Comparison of ENCODE assay signal across 30 mouse cellular contexts in the genomic region with DNA sequence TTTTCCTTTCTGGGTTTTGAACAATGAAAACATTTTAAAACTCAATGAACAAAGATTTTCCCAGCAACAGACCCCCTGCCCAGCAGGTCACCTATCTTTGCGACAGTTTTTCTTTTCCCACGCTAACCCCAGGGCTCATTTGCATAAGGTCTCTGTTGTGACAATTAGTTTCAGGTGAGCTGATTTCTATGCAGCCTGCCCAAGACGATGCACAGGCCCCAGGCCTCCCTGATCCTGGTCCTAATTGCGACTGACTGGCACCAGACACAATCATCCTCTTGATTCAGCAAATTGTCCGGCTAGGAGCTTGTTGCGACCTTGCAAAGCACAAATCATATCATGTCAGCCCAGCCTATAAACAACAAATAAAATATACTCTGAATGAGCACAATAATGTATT. TPM values are rescaled to one million over a fixed set of nuclear protein-coding genes. Genes with fewer than 3 reads are reported as not detected.
A peak's percentile ranks its signal among the peaks of the same experiment; 100 is the strongest.
DNase-seq lines count a peak whose midpoint lies in the region; ATAC-seq and TF ChIP-seq lines count a peak whose summit lies in the region.
"Had no signal": no experiment of that assay in that cellular context is flagged by ENCODE, and none has a peak within 500 bp of the region (broad histone marks: within the 10 kb centered on the region; RNA-seq: fewer than 3 reads in every experiment).

No protein-coding gene starts in this region.

- no peak overlapping the region for H3K27ac ChIP-seq in forebrain, embryonic 11.5 days (ENCODE audit: low read depth, low read length)
- no peak overlapping the region for H3K27ac ChIP-seq in forebrain, embryonic 14.5 days (ENCODE audit: low read depth, low read length)
- no peak overlapping the region for H3K27ac ChIP-seq in hindbrain, embryonic 11.5 days (ENCODE audit: low read depth, low read length)
- no peak overlapping the region for H3K27ac ChIP-seq in hindbrain, embryonic 13.5 days
- H3K27ac ChIP-seq in lung, embryonic 16.5 days (ENCODE audit: low read length): peak overlapping the region; percentile 28; the same call in 1 of the 2 replicates
- H3K27ac ChIP-seq in lung, postnatal 0 days (ENCODE audit: low read length): no peak overlapping the region
- H3K27ac ChIP-seq in CH12.LX (ENCODE audit: insufficient read depth, low read depth): no peak overlapping the region
- H3K27ac ChIP-seq: gastrocnemius, adult 2 months; heart, adult 2 months; kidney, postnatal 0 days; limb, embryonic 12.5 days; neural tube, embryonic 15.5 days; stomach, postnatal 0 days had no signal

- H3K4me3 ChIP-seq in forebrain, embryonic 11.5 days (ENCODE audit: low read depth, low read length): no peak overlapping the region
- no peak overlapping the region for H3K4me3 ChIP-seq in forebrain, embryonic 14.5 days (ENCODE audit: low read depth, low read length)
- no peak overlapping the region for H3K4me3 ChIP-seq in hindbrain, embryonic 11.5 days (ENCODE audit: low read depth, low read length)
- H3K4me3 ChIP-seq in hindbrain, embryonic 13.5 days: no peak overlapping the region
- H3K4me3 ChIP-seq in lung, embryonic 16.5 days (ENCODE audit: low read length): no peak overlapping the region
- H3K4me3 ChIP-seq in lung, postnatal 0 days (ENCODE audit: low read depth, low read length): no peak overlapping the region
- no peak overlapping the region for H3K4me3 ChIP-seq in CH12.LX (replicated peaks in 1 of 3; ENCODE audit: low read depth in 2 of 3, low read length in 2 of 3, poor library complexity in 1 of 3)
- H3K4me3 ChIP-seq: gastrocnemius, adult 2 months; heart, adult 2 months; heart, embryonic 12.5 days; limb, embryonic 12.5 days; neural tube, embryonic 15.5 days had no signal

- H3K79me2 ChIP-seq in CH12.LX (replicated peaks; ENCODE audit: control insufficient read depth, extremely low read depth, insufficient read depth, poor library complexity, severe bottlenecking): peaks cover 67% of the 10 kb centered on the region

- H3K9me3 ChIP-seq in forebrain, embryonic 11.5 days (ENCODE audit: control insufficient read depth, low read length): no peaks in the 10 kb centered on the region
- no peaks in the 10 kb centered on the region for H3K9me3 ChIP-seq in forebrain, embryonic 14.5 days (replicated peaks; ENCODE audit: control insufficient read depth, low read length)
- no peaks in the 10 kb centered on the region for H3K9me3 ChIP-seq in hindbrain, embryonic 11.5 days (ENCODE audit: control insufficient read depth, low read length)
- H3K9me3 ChIP-seq in hindbrain, embryonic 13.5 days: no peaks in the 10 kb centered on the region
- no peaks in the 10 kb centered on the region for H3K9me3 ChIP-seq in lung, embryonic 16.5 days (ENCODE audit: control insufficient read depth, low read length)
- H3K9me3 ChIP-seq in lung, postnatal 0 days (ENCODE audit: low read length): no peaks in the 10 kb centered on the region
- H3K9me3 ChIP-seq in CH12.LX (replicated peaks; ENCODE audit: low read length): no peaks in the 10 kb centered on the region
- H3K9me3 ChIP-seq: heart, embryonic 12.5 days; limb, embryonic 12.5 days; neural tube, embryonic 15.5 days had no signal

- no peak overlapping the region for H3K4me2 ChIP-seq in forebrain, embryonic 11.5 days (ENCODE audit: low read depth, low read length, severe bottlenecking)
- no peak overlapping the region for H3K4me2 ChIP-seq in forebrain, embryonic 14.5 days (ENCODE audit: low read length)
- no peak overlapping the region for H3K4me2 ChIP-seq in hindbrain, embryonic 11.5 days (replicated peaks; ENCODE audit: low read depth, low read length)
- no peak overlapping the region for H3K4me2 ChIP-seq in hindbrain, embryonic 13.5 days
- H3K4me2 ChIP-seq in lung, embryonic 16.5 days (ENCODE audit: low read depth, low read length): no peak overlapping the region
- no peak overlapping the region for H3K4me2 ChIP-seq in lung, postnatal 0 days (replicated peaks; ENCODE audit: low read depth, low read length)
- no peak overlapping the region for H3K4me2 ChIP-seq in CH12.LX (ENCODE audit: insufficient read depth, low read depth, poor library complexity, severe bottlenecking)
- H3K4me2 ChIP-seq: heart, embryonic 12.5 days; limb, embryonic 12.5 days; neural tube, embryonic 15.5 days had no signal

- TF ChIP-seq EP300 in lung, postnatal 0 days (IDR thresholded peaks at IDR 0.05): no peak
- no peak for TF ChIP-seq EP300 in CH12.LX (IDR thresholded peaks at IDR 0.05; ENCODE audit: low read length)

- TF ChIP-seq RAD21 in CH12.LX (IDR thresholded peaks at IDR 0.05; ENCODE audit: low read depth, low read length): no peak

- DNase-seq in forebrain, embryonic 11.5 days (ENCODE audit: low spot score): no peak
- no peak for DNase-seq in forebrain, embryonic 14.5 days (ENCODE audit: low spot score)
- no peak for DNase-seq in hindbrain, embryonic 11.5 days (ENCODE audit: low spot score)
- no peak for DNase-seq in lung, postnatal 0 days (ENCODE audit: low spot score)
- no peak for DNase-seq in CH12.LX (ENCODE audit: extremely low read depth)
- no peak for DNase-seq in thymus, postnatal 25 days
- DNase-seq: adrenal gland, postnatal 14 days; cerebellum, adult 11 months; cerebellum, adult 9-10 months; cerebellum, postnatal 36 days; gastrocnemius, adult 2 months; gastrocnemius, postnatal 36 days; heart, adult 2 months; kidney, adult 8-10 months; kidney, postnatal 4 days; layer of hippocampus, adult 9-11 months; liver, postnatal 0 days; lung, postnatal 14 days; right cerebral cortex, postnatal 4 days; thymus, adult 18-20 months; thymus, postnatal 36 days had no signal

- no peaks in the 10 kb centered on the region for H3K36me3 ChIP-seq in forebrain, embryonic 11.5 days (ENCODE audit: control insufficient read depth, insufficient read depth, low read length)
- H3K36me3 ChIP-seq in forebrain, embryonic 14.5 days (ENCODE audit: control insufficient read depth, insufficient read depth, low read length): peaks cover 5% of the 10 kb centered on the region; the same call in 1 of the 2 replicates
- no peaks in the 10 kb centered on the region for H3K36me3 ChIP-seq in hindbrain, embryonic 11.5 days (ENCODE audit: control insufficient read depth, insufficient read depth, low read length)
- H3K36me3 ChIP-seq in hindbrain, embryonic 13.5 days: no peaks in the 10 kb centered on the region
- peaks cover 2% of the 10 kb centered on the region; the same call in 1 of the 2 replicates for H3K36me3 ChIP-seq in lung, embryonic 16.5 days (ENCODE audit: control insufficient read depth, insufficient read depth, low read length)
- no peaks in the 10 kb centered on the region for H3K36me3 ChIP-seq in lung, postnatal 0 days (ENCODE audit: insufficient read depth, low read length)
- H3K36me3 ChIP-seq in CH12.LX (replicated peaks in 1 of 2; ENCODE audit: control insufficient read depth in 1 of 2, insufficient read depth in 1 of 2, low read length in 1 of 2): peaks cover 19 to 70% of the 10 kb centered on the region in 2 experiments
- H3K36me3 ChIP-seq: heart, embryonic 12.5 days; limb, embryonic 12.5 days; neural tube, embryonic 15.5 days had no signal

- in situ Hi-C loops in CH12.LX (cut with MboI; ENCODE audit: low pct_ligation_motif_present, low pct_unique_long_range_greater_than_20kb, low sequenced_read_pairs): no loop called here

- no peaks in the 10 kb centered on the region for H3K27me3 ChIP-seq in forebrain, embryonic 11.5 days (ENCODE audit: control insufficient read depth, insufficient read depth, low read length)
- no peaks in the 10 kb centered on the region for H3K27me3 ChIP-seq in forebrain, embryonic 14.5 days (replicated peaks; ENCODE audit: control insufficient read depth, insufficient read depth, low read length)
- no peaks in the 10 kb centered on the region for H3K27me3 ChIP-seq in hindbrain, embryonic 11.5 days (ENCODE audit: control insufficient read depth, insufficient read depth, low read length)
- H3K27me3 ChIP-seq in hindbrain, embryonic 13.5 days: no peaks in the 10 kb centered on the region
- no peaks in the 10 kb centered on the region for H3K27me3 ChIP-seq in lung, embryonic 16.5 days (ENCODE audit: control insufficient read depth, insufficient read depth, low read depth, low read length)
- H3K27me3 ChIP-seq in lung, postnatal 0 days (replicated peaks; ENCODE audit: insufficient read depth, low read length): no peaks in the 10 kb centered on the region
- no peaks in the 10 kb centered on the region for H3K27me3 ChIP-seq in CH12.LX (replicated peaks)
- H3K27me3 ChIP-seq: heart, embryonic 12.5 days; limb, embryonic 12.5 days; neural tube, embryonic 15.5 days had no signal

- no peak for TF ChIP-seq CTCF in lung, postnatal 0 days (IDR thresholded peaks at IDR 0.05)
- TF ChIP-seq CTCF in CH12.LX (conservative IDR thresholded peaks at IDR 0.05 in 1 of 2, IDR thresholded peaks at IDR 0.05 in 1 of 2; ENCODE audit: low read depth in 2 of 2, low read length in 2 of 2): no peak

- peak; percentile 81 for ATAC-seq in forebrain, embryonic 11.5 days (replicated peaks; ENCODE audit: low FRiP score)
- ATAC-seq in forebrain, embryonic 14.5 days: no peak
- peak; percentile 55; the same call in 1 of the 2 replicates for ATAC-seq in hindbrain, embryonic 11.5 days (ENCODE audit: low FRiP score)
- no peak for ATAC-seq in hindbrain, embryonic 13.5 days (ENCODE audit: low FRiP score)
- ATAC-seq in lung, embryonic 16.5 days (ENCODE audit: low read depth): no peak
- no peak for ATAC-seq in lung, postnatal 0 days
- ATAC-seq: intestine, embryonic 16.5 days; liver, postnatal 0 days; midbrain, embryonic 16.5 days had no signal

- H3K9ac ChIP-seq in forebrain, embryonic 11.5 days (ENCODE audit: low read length): no peak overlapping the region
- H3K9ac ChIP-seq in forebrain, embryonic 14.5 days (ENCODE audit: low read length): no peak overlapping the region
- no peak overlapping the region for H3K9ac ChIP-seq in hindbrain, embryonic 11.5 days (ENCODE audit: low read depth, low read length)
- H3K9ac ChIP-seq in hindbrain, embryonic 13.5 days: no peak overlapping the region
- no peak overlapping the region for H3K9ac ChIP-seq in lung, embryonic 16.5 days (ENCODE audit: low read length)
- no peak overlapping the region for H3K9ac ChIP-seq in lung, postnatal 0 days (replicated peaks; ENCODE audit: low read depth)
- H3K9ac ChIP-seq in CH12.LX (ENCODE audit: insufficient read depth, low read depth): no peak overlapping the region
- H3K9ac ChIP-seq: heart, embryonic 12.5 days; limb, embryonic 12.5 days; liver, postnatal 0 days; neural tube, embryonic 15.5 days had no signal

- TF ChIP-seq POLR2A in CH12.LX (IDR thresholded peaks at IDR 0.05; ENCODE audit: low read depth, low read length): no peak

- H3K4me1 ChIP-seq in forebrain, embryonic 11.5 days (replicated peaks; ENCODE audit: control insufficient read depth, insufficient read depth, low read length): peaks cover 11% of the 10 kb centered on the region; the same call in 1 of the 2 replicates
- H3K4me1 ChIP-seq in forebrain, embryonic 14.5 days (ENCODE audit: control insufficient read depth, insufficient read depth, low read length): peaks cover 13% of the 10 kb centered on the region
- H3K4me1 ChIP-seq in hindbrain, embryonic 11.5 days (replicated peaks; ENCODE audit: control insufficient read depth, insufficient read depth, low read length): no peaks in the 10 kb centered on the region; the same call in 1 of the 2 replicates
- peaks cover 23% of the 10 kb centered on the region for H3K4me1 ChIP-seq in hindbrain, embryonic 13.5 days (replicated peaks)
- H3K4me1 ChIP-seq in lung, embryonic 16.5 days (replicated peaks; ENCODE audit: control insufficient read depth, insufficient read depth, low read length): peaks cover 20% of the 10 kb centered on the region
- H3K4me1 ChIP-seq in lung, postnatal 0 days (ENCODE audit: insufficient read depth, low read depth, low read length): no peaks in the 10 kb centered on the region; the same call in 1 of the 2 replicates
- H3K4me1 ChIP-seq in CH12.LX (ENCODE audit: control insufficient read depth in 1 of 2, insufficient read depth in 2 of 2): peaks cover 5 to 61% of the 10 kb centered on the region in 2 experiments; a peak in 3 of 4 replicates

- WGBS in forebrain, embryonic 11.5 days: 8% methylated on average over 6 of the region's 6 CpGs
- 3% methylated on average over 6 of the region's 6 CpGs for WGBS in forebrain, embryonic 14.5 days
- WGBS in hindbrain, embryonic 11.5 days: 19% methylated on average over 6 of the region's 6 CpGs
- WGBS in hindbrain, embryonic 13.5 days: 11% methylated on average over 6 of the region's 6 CpGs
- WGBS in lung, embryonic 16.5 days: 62% methylated on average over 6 of the region's 6 CpGs
- WGBS in lung, postnatal 0 days: 72% methylated on average over 6 of the region's 6 CpGs

- dilution Hi-C loops in CH12.LX (cut with MboI; ENCODE audit: extremely low pct_ligation_motif_present, extremely low pct_unique_long_range_greater_than_20kb, low sequenced_read_pairs): no loop called here

RNA-seq across cellular contexts. Expression of a gene that starts 44.2 kb away (rescaled TPM):
- polyA plus RNA-seq in forebrain, embryonic 11.5 days (2014; fragmentation: Nextera tagmentation; extraction: Ambion mirVana): 45.6 and 50.0 TPM in 2 replicates
- 70.6 and 87.0 TPM in 2 replicates for polyA plus RNA-seq in forebrain, embryonic 14.5 days (2014; fragmentation: Nextera tagmentation; extraction: Ambion mirVana)
- polyA plus RNA-seq in hindbrain, embryonic 11.5 days (2014; fragmentation: Nextera tagmentation; extraction: Ambion mirVana): 57.7 and 58.8 TPM in 2 replicates
- 50.4 and 57.4 TPM in 2 replicates for polyA plus RNA-seq in hindbrain, embryonic 13.5 days (2015; fragmentation: Nextera tagmentation; extraction: Ambion mirVana)
- 77.3 and 84.3 TPM in 2 replicates for polyA plus RNA-seq in lung, embryonic 16.5 days (2015; fragmentation: Nextera tagmentation; extraction: Ambion mirVana)
- 36.4 and 44.9 TPM in 2 replicates for polyA plus RNA-seq in lung, postnatal 0 days (2015; fragmentation: Nextera tagmentation; extraction: Ambion mirVana)
- 20.6 and 25.8 TPM in 2 replicates for total RNA-seq in CH12.LX (2012; rRNA removed)
- 12.9 and 13.2 TPM in 2 replicates for total RNA-seq in CH12.LX (2014; rRNA removed)
- polyA plus RNA-seq in CH12.LX (2012; ENCODE audit: insufficient read length, low read depth): 20.8 and 21.1 TPM in 2 replicates

Comparison
In these comparisons a context has a peak if more than half of its experiments do, and no peak if none do; other contexts are left out.
1. ATAC-seq: peak in forebrain, embryonic 11.5 days (single experiment) and hindbrain, embryonic 11.5 days (single experiment); none in forebrain, embryonic 14.5 days (single experiment), hindbrain, embryonic 13.5 days (single experiment), lung, embryonic 16.5 days (single experiment) and lung, postnatal 0 days (single experiment).